Mouse (Mus musculus): ENCODE data around the gene Atpif1.
"Not testable (repeated sequence)": the region's sequence is repeated elsewhere in the genome, so short reads cannot be mapped to it uniquely, and the experiment has no call there.

Gene Atpif1

DNA sequence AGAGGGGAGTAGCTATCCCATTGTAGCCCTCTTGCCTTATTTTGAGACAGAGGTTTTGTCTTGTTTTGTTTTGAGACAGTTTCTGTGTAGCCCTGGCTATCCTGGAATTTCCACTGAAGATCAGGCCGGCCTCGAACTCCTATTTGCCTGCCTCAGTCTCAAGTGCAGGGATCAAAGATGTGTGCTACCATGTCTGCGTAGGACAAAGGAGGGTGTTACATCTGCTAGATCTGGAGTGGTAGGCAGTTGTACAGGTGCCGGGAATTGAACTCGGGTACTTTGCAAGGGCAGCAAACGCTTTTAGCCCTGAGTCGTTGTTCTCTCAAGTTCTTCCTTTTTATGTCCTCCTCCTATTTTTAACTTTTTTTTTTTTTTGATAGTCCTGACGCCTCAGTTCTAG lies 42.4 kb downstream of the Atpif1 start:
- no peak for DNase-seq (ENCODE audit: low spot score)

DNA sequence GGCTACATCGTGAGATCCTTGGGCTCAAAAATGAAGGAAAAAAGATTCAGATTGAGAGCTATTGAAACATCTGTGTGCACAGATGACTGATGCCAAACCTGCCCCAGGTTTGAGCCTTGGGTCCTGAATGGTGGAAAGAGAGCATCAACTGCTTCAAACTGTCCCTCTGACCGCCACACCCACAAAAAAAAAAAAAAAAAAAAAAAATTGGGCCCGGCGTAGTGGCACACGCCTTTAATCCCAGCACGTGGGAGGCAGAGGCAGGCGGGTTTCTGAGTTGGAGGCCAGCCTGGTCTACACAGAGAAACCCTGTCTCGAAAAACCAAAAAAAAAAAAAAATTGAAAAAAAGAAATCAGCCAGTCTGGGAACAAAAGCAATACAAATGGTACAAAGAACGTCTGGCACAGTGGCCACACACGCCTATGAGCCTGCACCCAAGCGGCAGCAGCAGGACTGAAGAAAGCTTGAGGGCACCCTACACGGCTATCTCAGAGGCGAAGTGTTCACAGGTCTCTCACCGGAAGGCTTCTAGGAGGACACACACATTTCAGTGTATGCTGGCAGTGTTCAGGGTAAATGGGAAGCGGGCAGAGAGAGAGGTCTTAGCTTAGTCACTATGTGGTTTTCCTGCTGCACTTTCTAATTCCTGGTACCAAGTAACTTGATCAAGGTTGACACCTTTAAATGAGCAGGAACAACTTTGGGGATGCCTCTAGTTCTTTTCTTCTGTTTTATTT lies 43.0 kb downstream of the Atpif1 start:
- DNase-seq (ENCODE audit: low spot score): no peak

DNA sequence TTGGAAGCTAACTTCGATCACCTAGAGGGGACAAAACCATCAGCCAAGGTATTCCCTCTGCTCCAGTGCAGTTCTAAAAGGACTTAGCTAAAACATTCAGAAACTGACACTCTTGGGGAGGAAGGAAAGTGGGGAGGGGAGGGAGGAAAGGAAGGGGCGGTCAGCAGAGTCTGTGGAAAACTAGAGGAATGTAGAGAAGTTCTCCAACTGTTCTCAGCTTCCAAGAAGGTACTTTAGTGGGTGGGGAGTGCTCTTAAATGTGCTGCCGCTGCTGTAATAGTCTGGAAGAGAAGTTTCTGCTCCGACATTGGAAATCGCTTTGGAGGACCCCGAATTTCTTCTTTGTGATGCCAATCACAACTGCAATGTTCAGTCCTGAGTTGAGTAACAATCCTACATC lies 44.5 kb downstream of the Atpif1 start:
- DNase-seq (ENCODE audit: low spot score): no peak

DNA sequence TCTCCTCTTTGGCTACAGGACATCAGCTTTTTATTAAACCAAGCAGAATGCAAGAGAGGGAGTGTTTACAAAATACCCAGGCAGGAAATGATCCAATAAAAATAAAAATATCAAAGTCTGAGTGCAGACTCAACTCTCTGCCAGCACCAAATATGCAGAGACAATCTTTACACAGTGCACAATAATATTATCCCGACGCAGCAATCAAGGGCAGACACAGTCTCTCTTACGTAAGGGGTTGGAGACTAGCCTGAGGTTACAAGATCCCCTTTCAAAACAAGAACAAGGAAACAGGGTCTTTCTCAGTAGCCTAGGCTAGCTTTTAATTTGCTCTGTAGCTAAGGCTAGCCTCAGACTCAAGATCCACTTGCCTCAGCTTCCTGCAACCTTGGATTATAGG lies 44.9 kb downstream of the Atpif1 start:
- no peak for DNase-seq (ENCODE audit: low spot score)

DNA sequence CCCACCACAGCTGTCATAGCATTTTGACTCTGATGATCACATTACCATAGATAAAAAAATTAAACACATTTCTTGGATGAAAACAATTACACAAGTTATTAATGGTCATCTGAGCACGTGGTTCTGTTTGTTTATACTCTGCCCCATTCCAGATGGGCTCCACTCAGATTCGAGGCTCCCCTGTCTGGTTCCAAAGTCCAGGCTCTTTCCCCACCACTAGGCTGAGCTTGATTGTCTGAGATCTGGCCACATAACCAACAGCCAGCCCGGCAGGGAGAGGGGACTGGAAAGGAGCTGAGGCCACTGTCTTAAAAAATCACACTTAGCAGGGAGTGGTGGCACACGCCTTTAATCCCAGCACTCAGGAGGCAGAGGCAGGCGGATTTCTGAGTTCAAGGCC lies 48.6 kb downstream of the Atpif1 start:
- no peak for DNase-seq (ENCODE audit: low spot score)

DNA sequence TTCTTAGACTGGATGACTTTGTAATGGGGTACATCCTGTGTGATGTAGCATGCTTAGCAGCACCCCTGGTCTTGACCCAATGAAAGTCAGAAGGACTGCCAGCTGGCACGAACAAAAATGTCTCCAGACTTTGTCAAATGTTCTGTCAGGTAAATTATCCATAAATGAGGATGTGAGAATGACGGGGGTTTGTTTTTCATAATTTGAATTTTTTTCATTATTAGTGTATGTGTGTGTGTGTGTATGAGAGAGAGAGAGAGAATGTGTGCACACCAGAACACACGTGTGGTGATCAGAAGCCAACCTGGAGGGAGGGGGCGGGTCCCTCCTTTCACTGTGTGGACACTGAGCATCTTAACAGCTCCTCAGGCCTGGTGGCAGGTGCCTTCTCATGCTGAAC lies 49.2 kb downstream of the Atpif1 start:
- DNase-seq (ENCODE audit: low spot score): no peak

DNA sequence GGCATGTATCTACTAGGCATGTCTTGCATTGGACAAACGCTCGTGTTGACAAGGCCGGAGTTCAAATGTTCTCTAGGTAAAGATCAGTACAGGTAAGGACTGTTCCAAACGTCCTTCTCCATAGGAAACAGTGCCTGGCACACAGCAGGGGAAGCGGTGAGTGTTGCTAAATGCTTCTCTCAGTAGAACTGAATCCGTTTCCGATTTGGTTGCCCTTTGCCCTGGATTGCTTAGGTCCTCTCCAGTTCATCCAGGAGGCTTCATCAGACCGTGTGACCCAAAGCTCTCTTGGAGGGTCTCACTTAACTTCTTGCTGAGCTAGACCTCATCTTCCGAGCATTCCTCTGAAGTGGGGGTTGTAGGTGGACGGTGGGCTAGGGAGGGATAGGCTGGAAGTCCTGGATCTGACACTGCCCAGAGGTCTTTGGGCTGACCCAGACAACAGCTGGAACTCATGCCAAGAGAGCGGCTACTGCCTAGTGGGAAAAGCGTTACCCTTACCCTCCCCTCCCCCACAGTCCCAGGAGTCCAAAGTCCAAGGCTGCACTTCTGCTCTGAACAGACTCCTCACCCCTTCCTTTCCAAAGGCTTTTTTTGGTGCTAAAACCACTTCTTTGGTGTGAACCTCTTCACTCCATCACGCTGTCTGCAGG lies 50.4 kb downstream of the Atpif1 start:
- no peak for DNase-seq (ENCODE audit: low spot score)

DNA sequence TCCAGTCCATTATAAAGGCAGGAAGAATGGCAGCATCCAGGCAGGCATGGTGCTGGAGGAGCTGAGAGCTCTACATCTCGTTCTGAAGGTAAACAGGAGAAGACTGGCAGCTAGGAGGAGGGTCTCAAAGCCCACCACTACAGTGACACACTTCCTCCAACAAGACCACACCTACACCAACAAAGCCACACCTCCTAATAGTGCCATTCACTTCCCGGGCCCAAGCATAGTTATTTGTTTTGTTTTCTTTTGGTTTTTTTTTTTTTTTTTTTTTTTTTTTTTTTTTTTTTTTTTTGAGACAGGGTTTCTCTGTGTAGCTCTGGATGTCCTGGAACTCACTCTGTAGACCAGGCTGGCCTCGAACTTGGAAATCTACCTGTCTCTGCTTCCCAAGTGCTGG lies 51.4 kb downstream of the Atpif1 start:
- DNase-seq (ENCODE audit: low spot score): not testable (repeated sequence)

Measured in testis, postnatal 14 days (tissue).